Mouse (Mus musculus) heart, embryonic 14.5 days (tissue): ENCODE measurements around the gene Wdr43. TPM values are rescaled to one million over a fixed set of nuclear protein-coding genes. Genes with fewer than 3 reads are reported as not detected.

ENCODE experiments used
- ATAC-seq: fragments of 200-750 bp; cut with Nextera tagmentation; 2 replicates; pipeline ENCODE4 v1.8.0; 2017; ENCODE audit warnings: low read depth, moderate TSS enrichment; ENCODE audit not compliant: insufficient number of reproducible peaks, insufficient read depth, low FRiP score
- H3K27ac ChIP-seq, 2 experiments: fragments of 200-500 bp in 1 of 2; fragments of 300-500 bp in 1 of 2; sonication (generic) in 1 of 2; replicated peaks in 1 of 2; 2 replicates each; pipeline ENCODE4 v1.5.1; 2012 to 2014; ENCODE audit warnings: low read depth in 2 of 2, low read length in 2 of 2, control low read depth in 1 of 2, mild to moderate bottlenecking in 1 of 2, mixed read lengths in 1 of 2; ENCODE audit not compliant: control insufficient read depth in 1 of 2, insufficient read depth in 1 of 2
- H3K27me3 ChIP-seq: fragments of 300-500 bp; sonication (generic); 2 replicates; pipeline ENCODE4 v1.6.1; 2014; ENCODE audit warnings: mild to moderate bottlenecking, low read length, control low read depth; ENCODE audit not compliant: control insufficient read depth, insufficient read depth
- H3K36me3 ChIP-seq: fragments of 300-500 bp; sonication (generic); 2 replicates; pipeline ENCODE4 v1.6.1; 2014; ENCODE audit warnings: mild to moderate bottlenecking, control low read depth, low read length, mixed read lengths; ENCODE audit not compliant: control insufficient read depth, insufficient read depth
- H3K4me1 ChIP-seq, 2 experiments: fragments of 200-500 bp in 1 of 2; fragments of 300-500 bp in 1 of 2; sonication (generic) in 1 of 2; 2 replicates each; pipeline ENCODE4 v1.6.1; 2012 to 2014; ENCODE audit warnings: low read length in 2 of 2, control low read depth in 1 of 2, mixed read lengths in 1 of 2; ENCODE audit not compliant: control insufficient read depth in 2 of 2, insufficient read depth in 2 of 2
- H3K4me2 ChIP-seq: fragments of 300-500 bp; sonication (generic); 2 replicates; pipeline ENCODE4 v1.6.1; 2014; ENCODE audit warnings: mild to moderate bottlenecking, low read length
- H3K4me3 ChIP-seq, 2 experiments: fragments of 200-500 bp in 1 of 2; fragments of 300-500 bp in 1 of 2; sonication (generic) in 1 of 2; 2 replicates each; pipeline ENCODE4 v1.5.1; 2012 to 2014; ENCODE audit warnings: low read length in 2 of 2, mild to moderate bottlenecking in 2 of 2, control low read depth in 1 of 2, low read depth in 1 of 2, moderate library complexity in 1 of 2; ENCODE audit not compliant: control insufficient read depth in 1 of 2, insufficient read depth in 1 of 2
- H3K9ac ChIP-seq: fragments of 300-500 bp; sonication (generic); 2 replicates; pipeline ENCODE4 v1.6.1; 2014; ENCODE audit warnings: mild to moderate bottlenecking, low read length
- H3K9me3 ChIP-seq: fragments of 300-500 bp; sonication (generic); 2 replicates; pipeline ENCODE4 v1.6.1; 2016; ENCODE audit warnings: low read length, control low read depth; ENCODE audit not compliant: control insufficient read depth
- WGBS: fragments of 180-500 bp; shearing (Covaris S2); extraction: QIAGEN DNeasy Blood & Tissue Kit; methylation state at CpG from one replicate; pipeline ENCODE4 v1.1.7; 2014; 5-methylcytosine and 5-hydroxymethylcytosine counted together
- polyA plus RNA-seq: library from polyadenylated mRNA; unstranded; fragments of >200 nt; fragmentation: Nextera tagmentation; extraction: Ambion mirVana; gene quantifications from 2 replicates; pipeline ENCODE4 v1.2.1, GENCODE M21; 2014

Wdr43 gene
- polyA plus RNA-seq, 1 experiment from 2014 or later, result 40.0 TPM

GRCm38 (mm10) chr17:71664172-71664571, 48.5 kb downstream of the Wdr43 start:
- no peak overlapping the region for H3K4me2 ChIP-seq

GRCm38 (mm10) chr17:71665201-71665600, 49.5 kb downstream of the Wdr43 start:
- 84% methylated on average over 4 of the region's 4 CpGs for WGBS
- H3K4me3 ChIP-seq, result no peak overlapping the region
- H3K4me1 ChIP-seq, result peaks cover 0 to 6% of the 10 kb centered on the region in 2 experiments; a peak in 1 of 4 replicates
- no peaks in the 10 kb centered on the region for H3K27me3 ChIP-seq
- no peak overlapping the region for H3K27ac ChIP-seq
- no peaks in the 10 kb centered on the region for H3K9me3 ChIP-seq
- no peak overlapping the region for H3K9ac ChIP-seq
- no peak for ATAC-seq
- no peaks in the 10 kb centered on the region for H3K36me3 ChIP-seq
- no peak overlapping the region for H3K4me2 ChIP-seq

More at GRCm38 (mm10) chr17:71664172-71664571, 48.5 kb downstream of the Wdr43 start:
- Histone ChIP-seq H3K27ac (no peak overlapping the region), H3K4me1 (peaks cover 0 to 6% of the 10 kb centered on the region in 2 experiments; a peak in 1 of 4 replicates), H3K9ac (no peak overlapping the region), H3K27me3 (no peaks in the 10 kb centered on the region), H3K36me3 (peaks cover 8% of the 10 kb centered on the region; the same call in 1 of the 2 replicates), H3K4me3 (no peak overlapping the region), H3K9me3 (no peaks in the 10 kb centered on the region)
- WGBS, result 82% methylated on average over 1 of the region's 1 CpGs
- ATAC-seq, result no peak

- no peak overlapping the region for H3K9ac ChIP-seq
- no peak overlapping the region for H3K27ac ChIP-seq
- H3K4me1 ChIP-seq, result peaks cover 6 to 11% of the 10 kb centered on the region in 2 experiments; a peak in 2 of 4 replicates
- no peaks in the 10 kb centered on the region for H3K9me3 ChIP-seq
- no peaks in the 10 kb centered on the region for H3K36me3 ChIP-seq
- no peak overlapping the region for H3K4me2 ChIP-seq
- ATAC-seq, result no peak
- no peak overlapping the region for H3K4me3 ChIP-seq
- WGBS, result 89% methylated on average over 5 of the region's 5 CpGs
- no peaks in the 10 kb centered on the region for H3K27me3 ChIP-seq
Observed at GRCm38 (mm10) chr17:71669511-71669910, 53.8 kb downstream of the Wdr43 start.

GRCm38 (mm10) chr17:71671840-71672546, 56.3 kb downstream of the Wdr43 start:
- ATAC-seq, result no peak
- WGBS, result 52% methylated on average over 17 of the region's 17 CpGs
- Histone ChIP-seq H3K27me3 (no peaks in the 10 kb centered on the region), H3K4me3 (no peak overlapping the region), H3K27ac (no peak overlapping the region), H3K4me1 (peaks cover 6 to 11% of the 10 kb centered on the region in 2 experiments; a peak in 2 of 4 replicates), H3K9me3 (no peaks in the 10 kb centered on the region), H3K4me2 (no peak overlapping the region), H3K36me3 (no peaks in the 10 kb centered on the region), H3K9ac (no peak overlapping the region)

GRCm38 (mm10) chr17:71673092-71673491, 57.4 kb downstream of the Wdr43 start, which contains the start of gene Togaram2:
TSS of gene Togaram2 (plus strand) at chr17:71673261.
- ATAC-seq, result no peak
- Histone ChIP-seq H3K36me3 (no peaks in the 10 kb centered on the region), H3K4me1 (peaks cover 6 to 11% of the 10 kb centered on the region in 2 experiments; a peak in 2 of 4 replicates), H3K9me3 (no peaks in the 10 kb centered on the region), H3K4me2 (no peak within 1 kb of the TSS), H3K27ac (no peak within 1 kb of the TSS), H3K27me3 (no peaks in the 10 kb centered on the region), H3K4me3 (no peak within 1 kb of the TSS), H3K9ac (no peak within 1 kb of the TSS)
- 60% methylated on average over 9 of the region's 9 CpGs for WGBS

- H3K27ac ChIP-seq, result no peak overlapping the region
- no peaks in the 10 kb centered on the region for H3K36me3 ChIP-seq
- 71% methylated on average over 9 of the region's 9 CpGs for WGBS
- H3K9me3 ChIP-seq, result no peaks in the 10 kb centered on the region
- no peak for ATAC-seq
- no peak overlapping the region for H3K4me3 ChIP-seq
- H3K4me1 ChIP-seq, result peaks cover 6 to 11% of the 10 kb centered on the region in 2 experiments; a peak in 2 of 4 replicates
- no peak overlapping the region for H3K4me2 ChIP-seq
- H3K9ac ChIP-seq, result no peak overlapping the region
- H3K27me3 ChIP-seq, result no peaks in the 10 kb centered on the region
Observed at GRCm38 (mm10) chr17:71673936-71674335, 58.2 kb downstream of the Wdr43 start.

- no peak for ATAC-seq
- no peaks in the 10 kb centered on the region for H3K36me3 ChIP-seq
- no peak overlapping the region for H3K9ac ChIP-seq
- no peak overlapping the region for H3K4me2 ChIP-seq
- H3K27me3 ChIP-seq, result no peaks in the 10 kb centered on the region
- 84% methylated on average over 18 of the region's 18 CpGs for WGBS
- H3K4me3 ChIP-seq, result no peak overlapping the region
- H3K9me3 ChIP-seq, result no peaks in the 10 kb centered on the region
- H3K4me1 ChIP-seq, result peaks cover 6 to 11% of the 10 kb centered on the region in 2 experiments; a peak in 2 of 4 replicates
- no peak overlapping the region for H3K27ac ChIP-seq
Observed at GRCm38 (mm10) chr17:71674886-71675285, 59.2 kb downstream of the Wdr43 start.
